Mouse (Mus musculus) MEL (cell line): ENCODE results near the gene Trappc6a. TPM values are rescaled to one million over a fixed set of nuclear protein-coding genes. Genes with fewer than 3 reads are reported as not detected.
"Not testable (repeated sequence)": the region's sequence is repeated elsewhere in the genome, so short reads cannot be mapped to it uniquely, and the experiment has no call there.

Experiments
- DNase-seq: peaks from one replicate; pipeline ENCODE4 v3.0.0; 2011; ENCODE audit warnings: low read depth, low spot score
- H3K27ac ChIP-seq: 2 replicates; pipeline ENCODE4 v1.5.1; 2012; ENCODE audit warnings: low read depth, mild to moderate bottlenecking, control low read depth, low read length, moderate library complexity; ENCODE audit not compliant: control insufficient read depth
- H3K27me3 ChIP-seq, 2 experiments: fragments of 150-350 bp in 1 of 2; sonication (generic) in 1 of 2; 2 replicates each; pipeline ENCODE4 v1.6.1; 2012; ENCODE audit warnings: low read length in 2 of 2, mild to moderate bottlenecking in 2 of 2, improper control_type of control experiment in 1 of 2, moderate library complexity in 1 of 2; ENCODE audit not compliant: insufficient read depth in 2 of 2, control insufficient read depth in 1 of 2
- H3K36me3 ChIP-seq, 2 experiments: 2 replicates each; pipeline ENCODE4 v1.6.1; 2012 to 2014; ENCODE audit warnings: low read length in 2 of 2, improper control_type of control experiment in 1 of 2, inconsistent platforms in 1 of 2, mild to moderate bottlenecking in 1 of 2; ENCODE audit not compliant: insufficient read depth in 2 of 2, control insufficient read depth in 1 of 2
- H3K4me1 ChIP-seq, 2 experiments: fragments of 150-350 bp in 1 of 2; sonication (generic) in 1 of 2; 2 replicates each; pipeline ENCODE4 v1.6.1; 2012; ENCODE audit warnings: low read length in 2 of 2, improper control_type of control experiment in 1 of 2, mild to moderate bottlenecking in 1 of 2; ENCODE audit not compliant: insufficient read depth in 2 of 2, control insufficient read depth in 1 of 2
- H3K4me3 ChIP-seq, 2 experiments: fragments of 150-350 bp in 1 of 2; sonication (generic) in 1 of 2; 2 replicates each; pipeline ENCODE4 v1.5.1; 2012; ENCODE audit warnings: low read depth in 2 of 2, low read length in 2 of 2, mild to moderate bottlenecking in 2 of 2, moderate library complexity in 2 of 2, control low read depth in 1 of 2, improper control_type of control experiment in 1 of 2; ENCODE audit not compliant: control insufficient read depth in 1 of 2, insufficient read depth in 1 of 2
- H3K79me2 ChIP-seq: 2 replicates; pipeline ENCODE4 v1.6.1; 2012; ENCODE audit warnings: mild to moderate bottlenecking, low read length, moderate library complexity; ENCODE audit not compliant: control insufficient read depth, poor library complexity, insufficient read depth
- H3K9ac ChIP-seq: 2 replicates; pipeline ENCODE4 v1.6.1; 2012; ENCODE audit warnings: low read depth, mild to moderate bottlenecking, control low read depth, low read length, moderate library complexity; ENCODE audit not compliant: control insufficient read depth, poor library complexity, severe bottlenecking
- H3K9me3 ChIP-seq: fragments of 150-350 bp; sonication (generic); replicated peaks from 2 replicates; pipeline ENCODE4 v1.6.1; 2012; ENCODE audit warnings: mild to moderate bottlenecking, low read length, improper control_type of control experiment, moderate library complexity; ENCODE audit not compliant: insufficient read depth
- CHD1 ChIP-seq: IDR thresholded peaks from 2 replicates; pipeline ENCODE4 v1.6.1; 2012; ENCODE audit warnings: low read depth, mild to moderate bottlenecking, inconsistent platforms, low read length, improper control_type of control experiment
- ELF1 ChIP-seq: IDR thresholded peaks from 2 replicates; pipeline ENCODE4 v1.6.1; 2014; ENCODE audit warnings: low read depth, mild to moderate bottlenecking, inconsistent platforms, low read length, improper control_type of control experiment, moderate library complexity
- EP300 ChIP-seq, 2 experiments: IDR thresholded peaks; 2 replicates each; pipeline ENCODE4 v1.6.1; 2011; ENCODE audit warnings: improper control_type of control experiment in 2 of 2, low read length in 2 of 2, low read depth in 1 of 2, mild to moderate bottlenecking in 1 of 2
- ETS1 ChIP-seq: IDR thresholded peaks from 2 replicates; pipeline ENCODE4 v1.6.1; 2012; ENCODE audit warnings: low read depth, mild to moderate bottlenecking, inconsistent platforms, low read length, improper control_type of control experiment, moderate library complexity
- HCFC1 ChIP-seq: IDR thresholded peaks from 2 replicates; pipeline ENCODE4 v1.6.1; 2012; ENCODE audit warnings: low read depth, mild to moderate bottlenecking, inconsistent platforms, low read length, improper control_type of control experiment, moderate library complexity
- MAX ChIP-seq: IDR thresholded peaks from 2 replicates; pipeline ENCODE4 v1.6.1; 2011; ENCODE audit warnings: low read length, improper control_type of control experiment
- MXI1 ChIP-seq: IDR thresholded peaks from 2 replicates; pipeline ENCODE4 v1.6.1; 2011; ENCODE audit warnings: mild to moderate bottlenecking, low read depth, low read length, improper control_type of control experiment
- MYC ChIP-seq: IDR thresholded peaks from 2 replicates; pipeline ENCODE4 v1.6.1; 2011; ENCODE audit warnings: low read depth, mild to moderate bottlenecking, low read length, improper control_type of control experiment, moderate library complexity
- NRF1 ChIP-seq: IDR thresholded peaks from 2 replicates; pipeline ENCODE4 v1.6.1; 2014; ENCODE audit warnings: low read depth, mild to moderate bottlenecking, inconsistent platforms, low read length, improper control_type of control experiment, moderate library complexity; ENCODE audit not compliant: poor library complexity, insufficient read depth, severe bottlenecking
- POLR2A ChIP-seq, 2 experiments: IDR thresholded peaks; 2 replicates each; pipeline ENCODE4 v1.6.1; 2011 to 2012; ENCODE audit warnings: low read length in 2 of 2, mild to moderate bottlenecking in 2 of 2, control low read depth in 1 of 2, improper control_type of control experiment in 1 of 2, low read depth in 1 of 2, moderate library complexity in 1 of 2; ENCODE audit not compliant: control insufficient read depth in 1 of 2, insufficient read depth in 1 of 2, poor library complexity in 1 of 2
- POLR2AphosphoS2 ChIP-seq: IDR thresholded peaks from 2 replicates; pipeline ENCODE4 v1.6.1; 2011; ENCODE audit warnings: low read length, improper control_type of control experiment
- RAD21 ChIP-seq: IDR thresholded peaks from 2 replicates; pipeline ENCODE4 v1.6.1; 2011; ENCODE audit warnings: mild to moderate bottlenecking, low read depth, low read length, improper control_type of control experiment
- TAL1 ChIP-seq: IDR thresholded peaks from 2 replicates; pipeline ENCODE4 v1.6.1; 2012; ENCODE audit warnings: mild to moderate bottlenecking, inconsistent platforms, low read length, moderate library complexity, mixed read lengths
- UBTF ChIP-seq: IDR thresholded peaks from 2 replicates; pipeline ENCODE4 v1.6.1; 2012; ENCODE audit warnings: low read depth, mild to moderate bottlenecking, inconsistent platforms, low read length, improper control_type of control experiment, moderate library complexity, borderline replicate concordance; ENCODE audit not compliant: insufficient read depth
- ZMIZ1 ChIP-seq: IDR thresholded peaks from 2 replicates; pipeline ENCODE4 v1.6.1; 2012; ENCODE audit warnings: low read depth, mild to moderate bottlenecking, inconsistent platforms, low read length, improper control_type of control experiment, moderate library complexity
- polyA plus RNA-seq, 2 experiments: library from polyadenylated mRNA; stranded (reverse) in 1 of 2; unstranded in 1 of 2; fragments of >175 nt in 1 of 2; fragments of >200 nt in 1 of 2; gene quantifications; 2 replicates each; pipeline versions ENCODE4 v1.2.1 to v1.2.4; 2012; ENCODE audit warnings: low replicate concordance in 2 of 2, low read depth in 1 of 2; ENCODE audit not compliant: insufficient read length in 2 of 2, insufficient read depth in 1 of 2, missing spikeins in 1 of 2
- total RNA-seq: library from RNA; depleted of rRNA; stranded (reverse); fragments of 300-350 nt; gene quantifications from 2 replicates; pipeline ENCODE4 v1.2.3, GENCODE M21; 2012

Gene Trappc6a
- total and polyA plus RNA-seq, 3 experiments = 82.8 to 88.2 TPM; not detected in 1

DNA sequence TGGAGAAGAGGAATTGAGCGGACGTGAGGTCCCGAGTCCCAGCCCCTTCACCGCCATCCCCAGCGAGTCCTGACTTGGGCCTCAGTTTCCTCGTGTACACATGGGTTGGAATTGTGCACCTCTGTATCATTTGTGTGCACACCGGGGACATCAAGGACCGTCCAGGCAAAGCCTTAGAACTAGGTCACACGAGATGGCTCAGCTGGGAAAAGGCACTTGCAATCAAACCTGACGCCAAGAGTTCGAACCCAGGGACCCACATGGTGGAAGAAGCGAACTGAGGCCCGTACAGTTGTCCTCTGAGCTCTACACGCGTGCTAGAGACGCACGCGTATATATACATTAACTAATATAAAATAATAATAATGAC is 598 bp upstream of the Trappc6a start:
- Histone ChIP-seq H3K27me3 (no peaks in the 10 kb centered on the region), H3K36me3 (peaks cover 0 to 6% of the 10 kb centered on the region in 2 experiments; a peak in 2 of 4 replicates), H3K79me2 (peaks cover 21% of the 10 kb centered on the region), H3K27ac (peak overlapping the region; percentile 95), H3K9me3 (no peaks in the 10 kb centered on the region)
- TF ChIP-seq POLR2AphosphoS2 (peak; percentile 6; the same call in 1 of the 2 replicates), MYC (peak; percentile 67; the same call in 1 of the 2 replicates), MAX (0 out of 2 replicates have a peak, but pooled peaks have one; percentile 23), TAL1 (no peak), MXI1 (peak; percentile 64; the same call in 1 of the 2 replicates)
- TF ChIP-seq, all 39 proteins: peak for 4
- H3K9ac ChIP-seq = peak overlapping the region; percentile 95
- peaks cover 0 to 8% of the 10 kb centered on the region in 2 experiments; a peak in 2 of 4 replicates for H3K4me1 ChIP-seq
- peak; percentile 75 for DNase-seq
- peak overlapping the region; percentile 86 to 94 for H3K4me3 ChIP-seq

DNA sequence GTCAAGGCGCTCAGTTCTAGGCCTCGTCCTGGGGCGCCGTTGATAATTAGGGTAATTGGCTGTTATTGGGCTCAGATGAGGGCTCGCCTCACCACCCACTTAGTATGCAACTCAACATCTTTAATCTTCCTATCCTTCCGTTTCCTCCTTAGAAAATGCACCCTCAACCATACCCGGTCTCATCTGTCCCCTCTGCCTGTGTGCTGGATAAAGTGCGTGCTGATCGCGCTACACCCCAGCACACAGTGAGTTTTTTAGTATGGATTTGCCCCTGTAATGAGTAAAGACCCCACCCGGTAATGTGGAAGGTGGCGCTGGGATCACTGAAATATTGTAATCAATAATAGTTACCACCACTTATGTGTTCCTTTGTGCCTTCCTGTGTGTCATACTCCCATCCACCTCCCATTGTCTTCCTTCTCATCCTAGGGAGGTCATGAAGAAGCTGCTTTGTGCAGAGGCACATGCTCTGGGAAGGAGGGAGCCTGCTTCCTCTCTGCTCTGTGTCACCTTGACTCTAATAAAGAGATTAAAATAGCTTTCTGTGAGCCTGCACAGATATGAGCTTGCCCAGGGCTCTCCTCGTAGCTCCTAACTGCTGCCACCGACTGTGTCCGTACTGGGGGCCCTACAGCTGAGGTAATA is 851 bp downstream of the Trappc6a start:
- Histone ChIP-seq H3K27me3 (no peaks in the 10 kb centered on the region), H3K4me1 (peaks cover 0 to 6% of the 10 kb centered on the region in 2 experiments; a peak in 2 of 4 replicates), H3K9ac (peak overlapping the region; percentile 95), H3K79me2 (peaks cover 21% of the 10 kb centered on the region), H3K4me3 (peak overlapping the region; percentile 86 to 94)
- DNase-seq = peak; percentile 64
- TF ChIP-seq NRF1 (0 out of 2 replicates have a peak, but pooled peaks have one; percentile 12), ZMIZ1 (0 out of 2 replicates have a peak, but pooled peaks have one; percentile 20), MAX (peak; percentile 70; the same call in 1 of the 2 replicates), MXI1 (no peak; the same call in 1 of the 2 replicates), POLR2AphosphoS2 (0 out of 2 replicates have a peak, but pooled peaks have one; percentile 10), CHD1 (0 out of 2 replicates have a peak, but pooled peaks have one; percentile 61)
- TF ChIP-seq, all 39 proteins: peak for 5
- H3K9me3 ChIP-seq = no peaks in the 10 kb centered on the region
- peak overlapping the region; percentile 88 for H3K27ac ChIP-seq
- H3K36me3 ChIP-seq = peaks cover 0 to 3% of the 10 kb centered on the region in 2 experiments; a peak in 1 of 4 replicates

DNA sequence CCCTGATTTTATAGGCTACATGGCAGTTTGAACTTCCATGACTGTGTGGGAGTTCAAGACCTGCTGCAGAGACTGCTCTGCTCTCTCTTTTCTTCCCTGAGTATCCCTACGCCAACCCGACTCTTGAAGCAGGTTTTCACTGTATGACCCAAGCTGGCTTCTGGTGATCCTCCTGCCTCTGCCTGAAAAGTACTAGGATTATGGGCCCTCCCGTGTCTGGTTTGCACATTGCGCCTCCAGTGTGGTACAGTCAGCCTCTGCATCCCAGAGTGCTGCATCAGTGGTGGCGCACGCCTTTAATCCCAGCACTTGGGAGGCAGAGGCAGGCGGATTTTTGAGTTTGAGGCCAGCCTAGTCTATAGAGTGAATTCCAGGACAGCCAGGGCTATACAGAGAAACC is 1.6 kb downstream of the Trappc6a start:
- H3K79me2 ChIP-seq = peaks cover 21% of the 10 kb centered on the region
- peak overlapping the region in 1 of 2 experiments; percentile 94; a peak in 2 of 4 replicates for H3K4me3 ChIP-seq
- peaks cover 0 to 6% of the 10 kb centered on the region in 2 experiments; a peak in 2 of 4 replicates for H3K4me1 ChIP-seq
- no peak overlapping the region for H3K27ac ChIP-seq
- H3K36me3 ChIP-seq = peaks cover 0 to 3% of the 10 kb centered on the region in 2 experiments; a peak in 1 of 4 replicates
- no peaks in the 10 kb centered on the region for H3K27me3 ChIP-seq
- DNase-seq = peak; percentile 24
- H3K9ac ChIP-seq = peak overlapping the region; percentile 11; the same call in 1 of the 2 replicates
- H3K9me3 ChIP-seq = no peaks in the 10 kb centered on the region
- TF ChIP-seq CHD1 = no peak
- TF ChIP-seq TAL1 = no peak
- TF ChIP-seq RAD21 = no peak
- no peak for TF ChIP-seq ELF1
- TF ChIP-seq EP300 (IDR thresholded peaks at IDR 0.05; ENCODE audit: low read depth in 1 of 2, low read length in 2 of 2) = no peak
- no peak for TF ChIP-seq NRF1
- TF ChIP-seq ETS1 = no peak
- TF ChIP-seq UBTF = no peak
- no peak for TF ChIP-seq HCFC1
- no peak for TF ChIP-seq POLR2A (IDR thresholded peaks at IDR 0.05; ENCODE audit: control insufficient read depth in 1 of 2, insufficient read depth in 1 of 2, low read depth in 1 of 2, low read length in 2 of 2, poor library complexity in 1 of 2)

DNA sequence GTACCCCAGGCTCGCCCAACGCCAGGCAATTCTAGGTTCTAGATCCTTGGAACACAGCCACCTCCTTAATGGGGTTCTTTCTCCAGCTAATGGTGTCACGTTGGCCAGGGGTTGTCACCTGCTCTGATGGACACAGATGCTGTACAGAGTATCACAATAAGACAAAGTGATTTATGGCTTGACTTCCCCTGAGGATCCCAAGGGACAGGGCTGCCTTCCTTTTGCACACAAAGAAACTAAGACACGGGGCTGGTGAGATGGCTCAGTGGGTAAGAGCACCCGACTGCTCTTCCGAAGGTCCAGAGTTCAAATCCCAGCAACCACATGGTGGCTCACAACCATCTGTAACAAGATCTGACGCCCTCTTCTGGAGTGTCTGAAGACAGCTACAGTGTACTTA is 3.7 kb downstream of the Trappc6a start:
- not testable (repeated sequence) for H3K4me1 ChIP-seq, H3K36me3 ChIP-seq, H3K27me3 ChIP-seq, H3K27ac ChIP-seq, H3K9ac ChIP-seq, DNase-seq, H3K9me3 ChIP-seq, H3K4me3 ChIP-seq
- H3K79me2 ChIP-seq = peaks cover 21% of the 10 kb centered on the region
